Mouse (Mus musculus): ENCODE measurements around the gene Ttc24.

DNA sequence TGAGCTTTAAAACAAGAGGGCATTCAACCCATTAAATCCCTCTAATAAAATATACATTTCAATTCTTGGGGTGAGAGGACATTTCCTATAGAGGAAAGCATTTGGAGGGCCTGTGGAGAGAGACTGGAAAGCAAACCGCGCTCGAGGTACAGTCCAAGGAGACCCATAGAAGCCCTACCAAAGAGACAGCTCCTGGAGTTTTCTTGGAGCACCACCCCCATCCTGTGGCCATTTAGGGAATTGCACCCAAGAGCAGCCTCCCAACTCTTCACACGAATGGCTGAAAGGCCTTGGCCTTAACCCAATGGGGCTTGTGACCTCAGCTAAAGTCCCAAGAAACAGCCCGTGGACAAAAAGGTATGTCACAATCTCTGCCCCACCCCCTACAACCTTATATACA lies 6.3 kb downstream of the Ttc24 start:
- TF ChIP-seq CTCF (IDR thresholded peaks at IDR 0.05; ENCODE audit: low read depth) (peak; percentile 91), EP300 (IDR thresholded peaks at IDR 0.05; ENCODE audit: low read depth) (no peak)

All from liver, embryonic 14.5 days (tissue).